Mouse (Mus musculus): ENCODE results near the gene Adipor2. TPM values are rescaled to one million over a fixed set of nuclear protein-coding genes. Genes with fewer than 3 reads are reported as not detected.

The Adipor2 gene
- polyA plus RNA-seq, 1 experiment from 2014 or later: 19.9 TPM

DNA sequence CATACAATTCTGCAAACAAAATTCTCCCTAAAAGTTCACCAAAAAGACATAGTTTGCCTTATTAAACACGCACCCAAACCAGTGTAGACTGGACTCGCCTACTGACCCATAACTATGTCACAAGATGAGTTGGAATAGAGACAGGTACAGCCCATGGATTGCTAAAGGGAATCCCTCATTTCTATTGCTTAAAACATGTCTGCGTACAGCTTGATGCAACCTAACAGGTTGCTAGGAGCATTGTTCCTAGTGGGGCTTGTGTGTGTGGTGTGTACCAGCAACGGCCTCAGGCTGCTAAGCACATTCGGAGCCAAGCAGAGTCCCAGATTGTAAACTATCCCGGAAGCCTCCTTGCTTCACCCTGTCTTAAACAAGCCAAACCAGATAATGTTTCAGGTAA, 861 bp downstream of the Adipor2 start:
- Histone ChIP-seq H3K4me3 (ENCODE audit: low read depth, low read length) (no peak overlapping the region), H3K4me2 (ENCODE audit: low read depth, low read length, severe bottlenecking) (no peak overlapping the region), H3K9ac (ENCODE audit: low read length) (no peak overlapping the region), H3K36me3 (ENCODE audit: control insufficient read depth, insufficient read depth, low read length) (no peaks in the 10 kb centered on the region), H3K4me1 (replicated peaks; ENCODE audit: control insufficient read depth, insufficient read depth, low read length) (peaks cover 4% of the 10 kb centered on the region; the same call in 1 of the 2 replicates), H3K27me3 (ENCODE audit: control insufficient read depth, insufficient read depth, low read length) (no peaks in the 10 kb centered on the region), H3K9me3 (ENCODE audit: control insufficient read depth, low read length) (no peaks in the 10 kb centered on the region), H3K27ac (ENCODE audit: low read depth, low read length) (no peak overlapping the region)
- no peak for DNase-seq (ENCODE audit: low spot score)
- 70% methylated on average over 6 of the region's 6 CpGs for WGBS
- ATAC-seq (replicated peaks; ENCODE audit: low FRiP score): no peak

DNA sequence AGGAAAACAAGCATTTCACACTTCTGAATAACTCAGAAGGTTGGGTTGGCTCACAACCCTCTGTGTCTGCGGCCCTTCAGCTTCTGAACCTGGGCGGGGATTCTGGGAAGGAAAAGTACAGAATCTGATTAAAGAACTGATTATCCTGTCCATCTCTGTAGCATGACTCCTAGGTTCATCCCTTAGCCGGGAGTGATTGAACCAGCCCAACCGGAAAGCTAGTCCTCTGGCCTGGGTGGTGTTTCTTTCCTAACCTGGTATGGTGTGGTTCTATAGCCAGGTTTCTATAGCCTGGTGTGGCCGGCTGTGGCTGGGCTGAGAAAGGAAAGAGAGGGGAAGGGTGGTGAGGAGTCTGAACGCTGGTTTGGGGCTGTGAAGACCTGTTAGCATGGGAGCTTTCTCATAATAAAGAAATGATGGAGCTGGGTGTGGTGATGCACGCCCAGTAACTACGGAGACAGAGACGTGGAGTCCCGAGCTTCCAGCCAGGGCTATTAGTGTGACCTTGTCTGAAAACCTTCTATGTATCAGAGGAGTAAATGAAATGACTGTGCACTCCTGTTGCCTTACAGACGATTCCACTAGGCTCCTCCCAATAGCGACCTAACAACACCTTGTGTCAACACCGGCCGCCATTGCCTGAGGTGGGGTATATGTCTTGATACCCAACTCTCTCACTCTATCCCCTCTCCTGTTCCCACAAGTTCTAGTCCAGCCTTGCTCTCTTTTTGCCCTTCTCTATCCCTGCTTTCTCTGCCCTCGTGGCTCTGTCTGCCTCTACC, 3.1 kb downstream of the Adipor2 start:
- Histone ChIP-seq H3K27me3 (ENCODE audit: control insufficient read depth, insufficient read depth, low read length) (no peaks in the 10 kb centered on the region), H3K4me1 (replicated peaks; ENCODE audit: control insufficient read depth, insufficient read depth, low read length) (peaks cover 4% of the 10 kb centered on the region; the same call in 1 of the 2 replicates), H3K4me3 (ENCODE audit: low read depth, low read length) (no peak overlapping the region), H3K27ac (ENCODE audit: low read depth, low read length) (no peak overlapping the region), H3K9me3 (ENCODE audit: control insufficient read depth, low read length) (no peaks in the 10 kb centered on the region), H3K36me3 (ENCODE audit: control insufficient read depth, insufficient read depth, low read length) (no peaks in the 10 kb centered on the region), H3K4me2 (ENCODE audit: low read depth, low read length, severe bottlenecking) (no peak overlapping the region), H3K9ac (ENCODE audit: low read length) (no peak overlapping the region)
- WGBS: 88% methylated on average over 15 of the region's 15 CpGs
- DNase-seq (ENCODE audit: low spot score): no peak
- ATAC-seq (replicated peaks; ENCODE audit: low FRiP score): no peak

DNA sequence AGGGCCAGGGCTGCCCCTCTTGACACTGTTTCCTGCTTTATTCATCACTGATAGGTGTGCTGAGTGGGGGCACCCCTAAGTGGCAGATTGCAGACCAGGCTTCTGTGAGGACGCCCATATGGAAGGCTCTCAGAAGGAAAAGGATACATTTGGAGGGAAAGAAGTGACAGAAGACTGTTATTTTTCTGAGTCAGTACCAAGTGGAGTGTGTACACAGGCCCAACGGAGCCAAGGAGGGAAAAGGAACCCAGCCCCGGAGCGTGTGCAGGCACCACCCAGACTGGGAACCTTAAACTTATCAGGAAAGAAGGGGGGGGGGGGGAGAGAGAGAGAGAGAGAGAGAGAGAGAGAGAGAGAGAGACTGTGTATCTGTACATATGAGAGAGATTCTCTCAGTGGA, 4.9 kb downstream of the Adipor2 start:
- Histone ChIP-seq H3K4me1 (replicated peaks; ENCODE audit: control insufficient read depth, insufficient read depth, low read length) (no peaks in the 10 kb centered on the region), H3K27me3 (ENCODE audit: control insufficient read depth, insufficient read depth, low read length) (no peaks in the 10 kb centered on the region), H3K27ac (ENCODE audit: low read depth, low read length) (no peak overlapping the region), H3K9ac (ENCODE audit: low read length) (no peak overlapping the region), H3K4me3 (ENCODE audit: low read depth, low read length) (no peak overlapping the region), H3K36me3 (ENCODE audit: control insufficient read depth, insufficient read depth, low read length) (no peaks in the 10 kb centered on the region), H3K4me2 (ENCODE audit: low read depth, low read length, severe bottlenecking) (no peak overlapping the region), H3K9me3 (ENCODE audit: control insufficient read depth, low read length) (no peaks in the 10 kb centered on the region)
- DNase-seq (ENCODE audit: low spot score) (no peak), ATAC-seq (replicated peaks; ENCODE audit: low FRiP score) (no peak)
- 96% methylated on average over 4 of the region's 4 CpGs for WGBS

DNA sequence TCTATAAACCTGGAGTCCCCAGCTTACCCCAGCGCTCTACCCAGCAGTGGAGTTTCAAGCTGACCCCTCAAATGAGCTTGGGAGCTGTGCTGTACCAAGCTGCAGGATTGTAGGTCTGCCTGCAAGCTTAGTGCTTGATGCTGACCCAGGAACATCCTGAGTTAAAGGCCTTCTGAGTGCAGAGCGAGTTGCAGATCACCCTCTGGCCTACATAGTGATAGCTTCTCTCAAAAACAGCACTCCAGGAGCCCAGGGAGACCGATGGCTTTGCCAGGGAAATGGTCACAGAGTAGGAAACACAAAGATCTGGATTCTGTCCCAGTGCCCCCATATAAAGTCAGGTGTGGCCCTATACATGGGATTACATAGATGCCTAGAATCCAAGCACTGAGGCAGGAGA, 6.0 kb downstream of the Adipor2 start:
- no peak for ATAC-seq (replicated peaks; ENCODE audit: low FRiP score)
- 78% methylated on average over 3 of the region's 3 CpGs for WGBS
- H3K27me3 ChIP-seq (ENCODE audit: control insufficient read depth, insufficient read depth, low read length): no peaks in the 10 kb centered on the region

DNA sequence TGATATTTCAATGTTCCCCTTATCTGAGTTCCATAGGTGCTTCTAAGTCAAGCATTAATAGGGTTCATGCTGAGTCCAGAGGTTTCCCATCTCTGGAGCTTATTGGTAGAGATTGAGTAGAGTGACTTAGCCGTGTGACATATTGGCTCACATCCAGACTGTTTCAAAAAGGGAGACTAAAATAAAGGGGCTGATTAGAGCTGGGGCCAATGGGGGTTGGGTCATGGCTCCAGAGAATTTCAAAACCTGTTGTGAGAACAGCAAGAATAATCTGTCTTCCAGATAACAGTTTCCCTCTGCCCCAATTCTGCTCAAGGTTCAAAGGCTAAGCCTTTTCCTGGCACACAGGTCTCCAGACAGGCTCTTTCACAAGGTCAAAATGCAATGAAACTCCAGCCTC, 7.7 kb downstream of the Adipor2 start:
- DNase-seq (ENCODE audit: low spot score) (no peak), ATAC-seq (replicated peaks; ENCODE audit: low FRiP score) (no peak)
- Histone ChIP-seq H3K9ac (ENCODE audit: low read length) (no peak overlapping the region), H3K4me2 (ENCODE audit: low read depth, low read length, severe bottlenecking) (no peak overlapping the region), H3K27me3 (ENCODE audit: control insufficient read depth, insufficient read depth, low read length) (no peaks in the 10 kb centered on the region), H3K4me1 (replicated peaks; ENCODE audit: control insufficient read depth, insufficient read depth, low read length) (no peaks in the 10 kb centered on the region), H3K9me3 (ENCODE audit: control insufficient read depth, low read length) (no peaks in the 10 kb centered on the region), H3K36me3 (ENCODE audit: control insufficient read depth, insufficient read depth, low read length) (no peaks in the 10 kb centered on the region), H3K27ac (ENCODE audit: low read depth, low read length) (no peak overlapping the region), H3K4me3 (ENCODE audit: low read depth, low read length) (no peak overlapping the region)
- 69% methylated on average over 1 of the region's 1 CpGs for WGBS

More for the DNA sequence above, 6.0 kb downstream of the Adipor2 start:
- no peak overlapping the region for H3K9ac ChIP-seq (ENCODE audit: low read length)
- no peaks in the 10 kb centered on the region for H3K9me3 ChIP-seq (ENCODE audit: control insufficient read depth, low read length)
- no peaks in the 10 kb centered on the region for H3K36me3 ChIP-seq (ENCODE audit: control insufficient read depth, insufficient read depth, low read length)
- H3K27ac ChIP-seq (ENCODE audit: low read depth, low read length): no peak overlapping the region
- H3K4me3 ChIP-seq (ENCODE audit: low read depth, low read length): no peak overlapping the region
- no peaks in the 10 kb centered on the region for H3K4me1 ChIP-seq (replicated peaks; ENCODE audit: control insufficient read depth, insufficient read depth, low read length)
- no peak overlapping the region for H3K4me2 ChIP-seq (ENCODE audit: low read depth, low read length, severe bottlenecking)
- no peak for DNase-seq (ENCODE audit: low spot score)

DNA sequence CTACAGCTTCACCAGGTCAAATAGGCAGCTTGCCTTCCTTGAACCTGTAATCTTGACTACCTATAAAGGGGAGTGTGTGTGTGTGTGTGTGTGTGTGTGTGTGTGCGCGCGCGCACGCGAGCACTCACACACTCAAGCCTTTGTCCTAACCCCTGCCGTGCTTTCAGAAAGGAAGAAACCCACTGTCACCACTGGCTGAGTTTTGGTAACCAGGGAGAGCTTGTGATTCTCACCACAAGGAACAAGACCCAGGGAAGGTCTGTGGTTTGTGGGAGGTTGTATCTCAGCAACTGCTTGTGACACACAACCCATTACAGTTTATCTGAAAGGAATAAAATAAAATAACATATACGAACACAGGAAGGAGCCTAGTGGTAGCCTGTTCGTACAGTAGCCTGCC, 8.9 kb downstream of the Adipor2 start:
- Histone ChIP-seq H3K27ac (ENCODE audit: low read depth, low read length) (no peak overlapping the region), H3K27me3 (ENCODE audit: control insufficient read depth, insufficient read depth, low read length) (no peaks in the 10 kb centered on the region), H3K4me3 (ENCODE audit: low read depth, low read length) (no peak overlapping the region), H3K4me1 (replicated peaks; ENCODE audit: control insufficient read depth, insufficient read depth, low read length) (no peaks in the 10 kb centered on the region), H3K9me3 (ENCODE audit: control insufficient read depth, low read length) (no peaks in the 10 kb centered on the region), H3K36me3 (ENCODE audit: control insufficient read depth, insufficient read depth, low read length) (no peaks in the 10 kb centered on the region), H3K9ac (ENCODE audit: low read length) (no peak overlapping the region), H3K4me2 (ENCODE audit: low read depth, low read length, severe bottlenecking) (no peak overlapping the region)
- DNase-seq (ENCODE audit: low spot score) (no peak), ATAC-seq (replicated peaks; ENCODE audit: low FRiP score) (no peak)
- WGBS: 72% methylated on average over 9 of the region's 9 CpGs

GRCm38 (mm10) chr6:119407818-119408217, 9.7 kb downstream of the Adipor2 start:
- Histone ChIP-seq H3K4me3 (ENCODE audit: low read depth, low read length) (no peak overlapping the region), H3K27ac (ENCODE audit: low read depth, low read length) (no peak overlapping the region), H3K9ac (ENCODE audit: low read length) (no peak overlapping the region), H3K4me1 (replicated peaks; ENCODE audit: control insufficient read depth, insufficient read depth, low read length) (no peaks in the 10 kb centered on the region), H3K4me2 (ENCODE audit: low read depth, low read length, severe bottlenecking) (no peak overlapping the region), H3K36me3 (ENCODE audit: control insufficient read depth, insufficient read depth, low read length) (no peaks in the 10 kb centered on the region), H3K9me3 (ENCODE audit: control insufficient read depth, low read length) (no peaks in the 10 kb centered on the region), H3K27me3 (ENCODE audit: control insufficient read depth, insufficient read depth, low read length) (no peaks in the 10 kb centered on the region)
- DNase-seq (ENCODE audit: low spot score): no peak
- ATAC-seq (replicated peaks; ENCODE audit: low FRiP score): no peak
- WGBS: 63% methylated on average over 6 of the region's 6 CpGs

DNA sequence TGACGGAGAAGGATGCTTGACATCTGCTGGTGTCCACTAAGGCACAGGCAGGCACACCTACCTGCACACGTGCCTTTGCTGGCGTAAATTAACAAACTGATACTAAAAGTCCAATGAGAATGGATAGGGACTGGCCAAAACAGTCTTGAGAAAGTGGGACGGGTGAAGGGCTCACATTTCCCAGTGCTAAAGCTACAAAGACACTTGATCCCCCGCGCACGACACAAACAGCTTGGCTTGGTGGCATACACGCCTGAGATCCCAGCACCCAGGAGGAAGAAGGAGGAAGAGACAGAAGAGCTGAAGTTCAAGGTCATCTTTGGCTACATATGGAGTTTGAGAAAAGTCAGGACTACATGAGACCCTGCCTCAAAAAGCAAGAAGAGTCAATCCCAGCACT, 11.0 kb downstream of the Adipor2 start:
- Histone ChIP-seq H3K27me3 (ENCODE audit: control insufficient read depth, insufficient read depth, low read length) (no peaks in the 10 kb centered on the region), H3K27ac (ENCODE audit: low read depth, low read length) (no peak overlapping the region), H3K9me3 (ENCODE audit: control insufficient read depth, low read length) (no peaks in the 10 kb centered on the region), H3K9ac (ENCODE audit: low read length) (no peak overlapping the region), H3K4me3 (ENCODE audit: low read depth, low read length) (no peak overlapping the region), H3K4me1 (replicated peaks; ENCODE audit: control insufficient read depth, insufficient read depth, low read length) (no peaks in the 10 kb centered on the region), H3K36me3 (ENCODE audit: control insufficient read depth, insufficient read depth, low read length) (no peaks in the 10 kb centered on the region), H3K4me2 (ENCODE audit: low read depth, low read length, severe bottlenecking) (no peak overlapping the region)
- no peak for DNase-seq (ENCODE audit: low spot score)
- WGBS: 89% methylated on average over 8 of the region's 8 CpGs
- no peak for ATAC-seq (replicated peaks; ENCODE audit: low FRiP score)

- WGBS: 90% methylated on average over 7 of the region's 7 CpGs
- H3K9ac ChIP-seq (ENCODE audit: low read length): no peak overlapping the region
- H3K4me2 ChIP-seq (ENCODE audit: low read depth, low read length, severe bottlenecking): no peak overlapping the region
- no peak overlapping the region for H3K27ac ChIP-seq (ENCODE audit: low read depth, low read length)
- ATAC-seq (replicated peaks; ENCODE audit: low FRiP score): no peak
- no peaks in the 10 kb centered on the region for H3K4me1 ChIP-seq (replicated peaks; ENCODE audit: control insufficient read depth, insufficient read depth, low read length)
- H3K9me3 ChIP-seq (ENCODE audit: control insufficient read depth, low read length): no peaks in the 10 kb centered on the region
- H3K27me3 ChIP-seq (ENCODE audit: control insufficient read depth, insufficient read depth, low read length): no peaks in the 10 kb centered on the region
- H3K4me3 ChIP-seq (ENCODE audit: low read depth, low read length): no peak overlapping the region
- H3K36me3 ChIP-seq (ENCODE audit: control insufficient read depth, insufficient read depth, low read length): no peaks in the 10 kb centered on the region
- DNase-seq (ENCODE audit: low spot score): no peak
Observed at GRCm38 (mm10) chr6:119405310-119405709, 12.2 kb downstream of the Adipor2 start.

Measured in forebrain, embryonic 11.5 days (tissue).